Mouse (Mus musculus): ENCODE results near the gene Klhl33. TPM values are rescaled to one million over a fixed set of nuclear protein-coding genes. Genes with fewer than 3 reads are reported as not detected.
"Not testable (repeated sequence)": the region's sequence is repeated elsewhere in the genome, so short reads cannot be mapped to it uniquely, and the experiment has no call there.

Klhl33 gene
- total and polyA plus RNA-seq, 3 experiments, result 0.22 TPM; not detected in 2

- Histone ChIP-seq H3K4me1 (ENCODE audit: insufficient read depth, low read depth, low read length) (peaks cover 49% of the 10 kb centered on the region), H3K4me3 (ENCODE audit: low read depth, low read length) (peak overlapping the region; percentile 84), H3K9me3 (replicated peaks) (no peaks in the 10 kb centered on the region), H3K36me3 (replicated peaks) (peaks cover 55% of the 10 kb centered on the region), H3K27me3 (ENCODE audit: insufficient read depth, low read length) (no peaks in the 10 kb centered on the region)
- ATAC-seq (ENCODE audit: extremely low read depth, insufficient number of reproducible peaks, low FRiP score, poor library complexity, severe bottlenecking), result no peak
- DNase-seq (ENCODE audit: low spot score), result no peak
- no peak for TF ChIP-seq CTCF (IDR thresholded peaks at IDR 0.05; ENCODE audit: low read depth, low read length)
- no peak for TF ChIP-seq GATA1 (IDR thresholded peaks at IDR 0.05; ENCODE audit: borderline replicate concordance, low read length)
- no peak for TF ChIP-seq POLR2AphosphoS5 (IDR thresholded peaks at IDR 0.05; ENCODE audit: insufficient replicate concordance, low read depth, low read length)
These were observed 28.0 kb upstream of the Klhl33 start for GRCm38 (mm10) chr14:50925111-50925920.

- Histone ChIP-seq H3K27me3 (ENCODE audit: insufficient read depth, low read length) (no peaks in the 10 kb centered on the region), H3K36me3 (replicated peaks) (peaks cover 56% of the 10 kb centered on the region), H3K4me1 (ENCODE audit: insufficient read depth, low read depth, low read length) (peaks cover 42% of the 10 kb centered on the region), H3K4me3 (ENCODE audit: low read depth, low read length) (peak within 1 kb of the TSS; percentile 84), H3K9me3 (replicated peaks) (no peaks in the 10 kb centered on the region)
- TF ChIP-seq GATA2 (IDR thresholded peaks at IDR 0.05; ENCODE audit: borderline replicate concordance, low read depth, low read length) (no peak), POLR2AphosphoS5 (IDR thresholded peaks at IDR 0.05; ENCODE audit: insufficient replicate concordance, low read depth, low read length) (0 out of 2 replicates have a peak, but pooled peaks have one; percentile 32)
- ATAC-seq (ENCODE audit: extremely low read depth, insufficient number of reproducible peaks, low FRiP score, poor library complexity, severe bottlenecking) (peak; percentile 87), DNase-seq (ENCODE audit: low spot score) (peak; percentile 97)
These were observed 27.2 kb upstream of the Klhl33 start, which contains the start of the genes Osgep and Apex1 for GRCm38 (mm10) chr14:50924281-50925064. Osgep (minus strand) TSS chr14:50924893. Apex1 (plus strand) TSS chr14:50924968.

GRCm38 (mm10) chr14:50923437-50923836 is 26.1 kb upstream of the Klhl33 start:
- ATAC-seq (ENCODE audit: extremely low read depth, insufficient number of reproducible peaks, low FRiP score, poor library complexity, severe bottlenecking); H3K27me3 ChIP-seq (ENCODE audit: insufficient read depth, low read length); H3K9me3 ChIP-seq (replicated peaks); DNase-seq (ENCODE audit: low spot score): not testable (repeated sequence)
- H3K4me1 ChIP-seq (ENCODE audit: insufficient read depth, low read depth, low read length), result peaks cover 32% of the 10 kb centered on the region
- H3K4me3 ChIP-seq (ENCODE audit: low read depth, low read length), result peak overlapping the region; percentile 84
- peaks cover 53% of the 10 kb centered on the region for H3K36me3 ChIP-seq (replicated peaks)

GRCm38 (mm10) chr14:50911356-50911755 is 14.0 kb upstream of the Klhl33 start:
- Histone ChIP-seq H3K4me3 (ENCODE audit: low read depth, low read length) (no peak overlapping the region), H3K36me3 (replicated peaks) (peaks cover 71% of the 10 kb centered on the region)
- no peak for TF ChIP-seq GATA1 (IDR thresholded peaks at IDR 0.05; ENCODE audit: borderline replicate concordance, low read length)
- TF ChIP-seq POLR2AphosphoS5 (IDR thresholded peaks at IDR 0.05; ENCODE audit: insufficient replicate concordance, low read depth, low read length), result no peak
- no peak for TF ChIP-seq TAL1 (conservative IDR thresholded peaks at IDR 0.05; ENCODE audit: low read depth, low read length)
- TF ChIP-seq CTCF (IDR thresholded peaks at IDR 0.05; ENCODE audit: low read depth, low read length), result no peak
- TF ChIP-seq GATA2 (IDR thresholded peaks at IDR 0.05; ENCODE audit: borderline replicate concordance, low read depth, low read length), result no peak

GRCm38 (mm10) chr14:50908126-50908525 is 10.8 kb upstream of the Klhl33 start:
- Histone ChIP-seq H3K4me3 (ENCODE audit: low read depth, low read length) (no peak overlapping the region), H3K36me3 (replicated peaks) (peaks cover 42% of the 10 kb centered on the region), H3K9me3 (replicated peaks) (no peaks in the 10 kb centered on the region), H3K4me1 (ENCODE audit: insufficient read depth, low read depth, low read length) (no peaks in the 10 kb centered on the region), H3K27me3 (ENCODE audit: insufficient read depth, low read length) (no peaks in the 10 kb centered on the region)
- DNase-seq (ENCODE audit: low spot score) (no peak), ATAC-seq (ENCODE audit: extremely low read depth, insufficient number of reproducible peaks, low FRiP score, poor library complexity, severe bottlenecking) (no peak)
- TF ChIP-seq CTCF (IDR thresholded peaks at IDR 0.05; ENCODE audit: low read depth, low read length) (no peak), TAL1 (conservative IDR thresholded peaks at IDR 0.05; ENCODE audit: low read depth, low read length) (no peak), POLR2AphosphoS5 (IDR thresholded peaks at IDR 0.05; ENCODE audit: insufficient replicate concordance, low read depth, low read length) (no peak), GATA2 (IDR thresholded peaks at IDR 0.05; ENCODE audit: borderline replicate concordance, low read depth, low read length) (no peak), GATA1 (IDR thresholded peaks at IDR 0.05; ENCODE audit: borderline replicate concordance, low read length) (no peak)

More at GRCm38 (mm10) chr14:50911356-50911755, 14.0 kb upstream of the Klhl33 start:
- no peaks in the 10 kb centered on the region for H3K4me1 ChIP-seq (ENCODE audit: insufficient read depth, low read depth, low read length)
- DNase-seq (ENCODE audit: low spot score) (no peak), ATAC-seq (ENCODE audit: extremely low read depth, insufficient number of reproducible peaks, low FRiP score, poor library complexity, severe bottlenecking) (no peak)
- no peaks in the 10 kb centered on the region for H3K27me3 ChIP-seq (ENCODE audit: insufficient read depth, low read length)
- H3K9me3 ChIP-seq (replicated peaks), result no peaks in the 10 kb centered on the region

- not testable (repeated sequence) for DNase-seq (ENCODE audit: low spot score); H3K27me3 ChIP-seq (ENCODE audit: insufficient read depth, low read length); H3K4me1 ChIP-seq (ENCODE audit: insufficient read depth, low read depth, low read length); H3K9me3 ChIP-seq (replicated peaks); H3K4me3 ChIP-seq (ENCODE audit: low read depth, low read length); ATAC-seq (ENCODE audit: extremely low read depth, insufficient number of reproducible peaks, low FRiP score, poor library complexity, severe bottlenecking)
- peaks cover 17% of the 10 kb centered on the region for H3K36me3 ChIP-seq (replicated peaks)
These were observed 8.0 kb upstream of the Klhl33 start for GRCm38 (mm10) chr14:50905327-50905726.

Measured in G1E (cell line).